Mouse (Mus musculus) heart, adult 11 months (tissue): ENCODE measurements around the gene Rtl5.
"Not testable (repeated sequence)": the region's sequence is repeated elsewhere in the genome, so short reads cannot be mapped to it uniquely, and the experiment has no call there.

Source experiments
- DNase-seq: peaks from one replicate; pipeline ENCODE4 v3.0.0; 2022

Gene Rtl5

DNA sequence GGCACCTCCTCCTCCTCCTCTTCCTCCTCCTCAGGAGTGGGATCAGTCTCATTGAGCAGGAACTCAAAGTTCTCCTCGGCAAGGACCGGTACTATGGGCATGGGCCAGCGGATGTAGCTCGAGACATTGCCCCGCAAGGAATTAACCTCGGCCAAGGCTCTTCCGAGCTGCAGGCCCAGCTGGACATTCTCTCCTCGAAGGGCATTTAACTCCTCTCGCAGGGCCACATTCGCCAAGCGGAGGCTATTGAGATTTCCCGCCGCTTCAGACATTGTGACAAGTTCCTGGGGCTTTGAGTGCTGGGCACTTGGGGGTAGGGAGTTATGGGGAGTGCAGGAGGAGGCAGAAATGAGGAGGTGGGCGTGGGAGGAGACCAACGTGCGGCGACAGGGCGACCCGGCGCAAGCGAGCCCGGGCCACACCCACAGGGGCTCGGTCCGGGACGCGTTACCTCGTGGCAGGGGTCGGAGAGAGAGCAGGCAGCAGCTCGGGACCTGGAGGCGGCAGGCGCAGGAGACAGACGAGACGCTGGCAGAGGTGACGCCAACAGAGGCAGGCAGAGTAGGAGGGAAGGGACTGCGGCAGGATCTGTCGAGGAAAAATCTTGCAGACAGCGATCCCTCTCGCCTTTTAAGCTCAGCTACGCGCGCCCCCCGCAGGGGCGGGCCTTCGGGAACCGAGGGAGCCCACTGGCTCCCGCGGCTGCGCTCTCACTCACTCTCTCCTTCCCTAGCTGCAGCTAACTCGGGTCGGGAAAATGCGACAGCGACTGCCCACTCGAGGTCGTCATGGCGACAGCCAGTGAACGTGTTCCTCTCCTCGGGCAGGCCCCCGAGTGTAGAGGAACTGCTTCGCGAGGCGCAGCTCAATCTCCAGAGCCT is at the start of gene Rtl5:
Rtl5 (minus strand) TSS at position 714 of the 881 bp plus-strand sequence.
- DNase-seq, result peak; percentile 99

DNA sequence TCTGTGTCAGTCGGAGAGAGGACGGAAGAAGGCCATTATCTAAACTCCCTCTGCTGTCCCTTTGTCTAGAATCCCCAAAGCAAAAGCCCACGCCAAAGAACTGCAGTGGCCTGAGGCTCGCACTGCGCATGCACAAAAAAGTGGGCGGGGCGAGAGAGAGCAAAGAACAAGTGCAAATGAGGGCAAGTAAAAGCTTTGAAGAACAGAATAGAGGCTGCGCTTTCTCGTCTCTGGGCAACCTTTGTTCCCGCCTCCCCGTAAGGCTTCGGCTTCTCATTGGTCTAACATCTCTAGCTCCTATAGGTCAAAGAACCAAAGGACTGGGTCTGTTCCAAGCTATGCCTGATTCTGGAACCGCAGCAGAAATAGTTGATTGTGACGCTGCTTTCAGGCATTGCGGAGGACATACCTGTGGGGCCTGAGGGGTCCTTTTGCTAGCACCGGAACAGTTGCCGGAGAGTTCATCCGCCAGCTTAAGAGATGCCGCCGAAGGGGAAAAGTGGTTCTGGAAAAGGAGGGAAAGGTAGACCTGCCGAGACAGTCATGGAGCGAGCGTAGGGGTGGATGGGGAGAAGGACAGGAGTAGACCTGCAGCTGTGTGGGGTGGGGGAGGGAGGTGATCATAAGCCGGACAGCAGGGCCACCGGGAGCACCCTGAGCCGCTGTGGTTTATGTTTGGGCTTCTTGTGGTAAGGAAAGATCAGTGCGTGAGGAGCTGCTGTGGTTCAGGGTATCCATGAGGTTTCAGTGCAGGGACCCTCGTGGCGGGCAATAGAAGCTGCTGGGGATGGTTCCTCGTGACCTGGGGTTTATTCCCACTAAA is 48.1 kb upstream of the Rtl5 start, which contains the start of gene Pin4:
Pin4 (plus strand) TSS at position 406 of the 823 bp plus-strand sequence.
- peak; percentile 100 for DNase-seq

GRCm38 (mm10) chrX:102115676-102116075 is 44.6 kb upstream of the Rtl5 start:
- peak; percentile 41 for DNase-seq

DNA sequence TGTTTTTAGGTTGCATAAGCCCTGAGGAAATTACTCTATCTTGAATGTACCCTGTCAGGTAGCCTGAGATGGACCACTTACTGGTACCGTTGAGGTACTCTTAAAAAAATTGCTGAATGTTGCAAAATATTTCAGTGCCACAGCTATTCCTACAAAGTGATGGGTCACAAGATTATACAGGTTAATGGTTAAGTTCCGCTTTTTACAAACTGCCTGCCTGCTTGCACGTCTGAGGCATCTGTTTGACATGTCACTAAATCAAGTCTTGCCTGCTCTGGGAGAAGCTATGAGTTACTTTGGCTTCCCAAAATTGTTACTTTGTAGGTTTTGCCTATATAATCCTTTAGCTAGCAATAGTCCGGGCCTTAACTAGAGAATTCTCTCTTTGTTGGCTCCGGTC is 38.2 kb upstream of the Rtl5 start:
- DNase-seq, result not testable (repeated sequence)

- DNase-seq, result peak; percentile 4
Measured at GRCm38 (mm10) chrX:102103830-102104229, 32.7 kb upstream of the Rtl5 start.

DNA sequence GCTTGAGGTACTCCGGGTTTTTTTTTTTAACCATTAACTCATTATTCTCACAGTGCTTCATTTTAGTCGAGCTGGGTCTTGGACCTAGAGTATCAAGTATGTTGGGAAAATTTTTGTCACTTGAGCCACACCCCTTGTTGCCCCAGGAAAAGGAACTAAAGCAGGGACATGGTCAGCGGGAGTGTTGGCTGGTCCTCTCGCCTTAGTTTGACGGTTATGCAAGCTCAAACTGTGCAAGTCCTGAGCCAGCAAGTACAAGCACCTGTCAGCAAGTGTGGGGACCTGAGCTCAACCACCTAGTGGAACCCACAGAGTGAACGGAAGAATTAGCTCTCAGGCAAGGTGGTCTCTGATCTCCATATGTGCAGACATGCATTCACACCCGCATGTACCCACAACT is 30.8 kb upstream of the Rtl5 start:
- DNase-seq, result peak; percentile 55

GRCm38 (mm10) chrX:102094381-102094904 is 23.3 kb upstream of the Rtl5 start:
- DNase-seq, result peak; percentile 16

DNA sequence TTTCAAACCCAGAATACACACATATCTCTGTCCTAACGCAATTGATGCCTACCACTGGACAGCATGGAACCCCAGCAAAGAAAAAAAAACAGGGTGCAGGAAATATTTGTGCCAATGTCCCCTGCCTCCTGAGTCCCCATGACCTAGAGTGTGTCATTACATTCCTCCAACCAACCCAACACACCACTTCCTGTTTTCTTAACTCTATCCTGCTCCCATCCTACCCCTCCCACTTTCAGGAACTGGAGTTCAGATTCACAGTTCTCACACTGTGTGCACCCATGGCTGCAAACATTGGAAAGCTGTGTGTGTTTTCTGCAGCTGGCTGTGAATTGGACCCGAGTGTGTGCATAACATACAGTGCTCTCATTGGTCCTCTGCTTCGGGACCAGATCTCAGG is 19.5 kb upstream of the Rtl5 start:
- peak; percentile 57 for DNase-seq

DNA sequence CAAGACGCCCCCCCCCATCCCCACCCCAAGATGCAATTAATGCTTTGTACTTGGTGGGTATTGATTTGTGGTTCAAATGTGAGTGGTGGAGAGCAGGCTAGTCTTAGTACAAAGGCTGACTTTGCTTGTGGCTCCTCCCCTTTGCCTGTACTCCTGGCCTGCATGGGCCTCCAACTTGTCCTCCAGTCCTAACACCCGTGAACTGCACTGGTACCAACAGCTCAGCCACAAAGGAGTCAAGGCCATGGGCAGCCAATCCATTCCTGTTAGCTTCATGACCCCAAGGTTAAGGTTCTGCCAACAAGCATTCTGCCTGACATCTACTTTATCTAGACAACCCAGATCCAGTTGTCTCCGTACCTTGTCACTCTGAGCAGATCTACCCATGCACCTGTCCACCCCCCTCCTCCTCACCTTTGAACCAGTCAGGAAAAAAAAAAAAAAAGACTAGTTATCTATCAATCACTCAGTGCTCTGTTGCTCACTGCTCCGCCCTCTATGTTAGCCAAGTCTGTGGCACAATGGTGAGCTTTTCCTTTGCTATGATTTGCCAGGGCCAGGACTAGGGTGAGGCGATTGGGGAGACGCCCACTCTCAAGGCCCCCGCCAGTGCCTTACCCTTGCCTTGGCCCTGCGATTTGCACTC is 14.8 kb upstream of the Rtl5 start:
- peak; percentile 27 for DNase-seq

DNA sequence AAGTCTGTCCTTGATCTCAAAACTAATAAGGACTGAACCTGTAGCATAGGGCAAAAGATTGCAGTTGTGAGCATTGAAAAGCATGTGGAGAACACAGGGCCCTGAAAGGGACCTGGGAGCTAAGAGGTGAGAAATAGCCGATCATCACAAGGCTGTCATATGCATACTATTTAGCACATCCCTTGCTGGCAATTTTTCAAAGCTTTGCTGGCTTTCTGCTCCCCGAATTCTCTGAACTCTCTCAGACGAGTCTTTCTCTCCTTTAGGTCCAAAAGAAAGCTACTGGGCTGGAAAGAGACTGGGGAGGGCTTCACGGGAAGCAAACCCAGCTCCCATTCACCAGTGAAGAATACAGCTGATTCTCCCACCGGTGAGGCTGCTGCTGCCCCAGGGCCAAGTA is 11.2 kb upstream of the Rtl5 start:
- no peak for DNase-seq

DNA sequence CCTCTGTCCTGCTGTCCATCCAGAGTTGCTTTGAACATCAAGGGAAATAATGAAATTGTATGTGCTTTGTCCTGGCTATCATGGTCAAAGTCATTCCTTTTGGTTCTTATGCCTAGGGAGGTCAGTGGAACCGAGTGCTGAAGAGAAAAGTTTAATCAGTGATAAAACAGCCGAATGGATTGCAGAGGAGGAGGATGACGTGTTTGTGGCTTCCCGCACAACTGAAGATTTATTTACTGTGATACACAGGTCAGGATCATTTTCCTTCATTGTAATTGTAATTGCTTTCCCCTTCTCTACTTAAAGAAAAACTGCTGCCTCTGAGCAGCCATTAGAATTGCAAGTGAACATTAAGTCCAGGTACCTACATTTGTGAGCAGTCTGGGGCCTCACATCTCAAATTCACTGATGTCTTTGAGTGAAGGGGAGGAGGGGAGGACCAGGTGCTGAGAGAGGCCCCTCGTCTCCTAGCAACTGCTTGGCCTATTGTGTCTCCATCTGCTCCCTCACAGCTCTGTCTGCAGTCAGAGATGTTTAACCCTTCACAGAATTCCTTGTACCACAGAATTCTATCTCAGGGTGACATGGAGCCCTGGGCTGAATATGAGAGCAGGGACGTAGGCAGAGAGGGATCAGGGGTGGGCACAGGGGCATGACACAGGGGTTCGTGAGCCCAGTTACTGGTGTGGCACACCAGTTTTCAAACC is 10.6 kb upstream of the Rtl5 start:
- DNase-seq, result peak; percentile 11

DNA sequence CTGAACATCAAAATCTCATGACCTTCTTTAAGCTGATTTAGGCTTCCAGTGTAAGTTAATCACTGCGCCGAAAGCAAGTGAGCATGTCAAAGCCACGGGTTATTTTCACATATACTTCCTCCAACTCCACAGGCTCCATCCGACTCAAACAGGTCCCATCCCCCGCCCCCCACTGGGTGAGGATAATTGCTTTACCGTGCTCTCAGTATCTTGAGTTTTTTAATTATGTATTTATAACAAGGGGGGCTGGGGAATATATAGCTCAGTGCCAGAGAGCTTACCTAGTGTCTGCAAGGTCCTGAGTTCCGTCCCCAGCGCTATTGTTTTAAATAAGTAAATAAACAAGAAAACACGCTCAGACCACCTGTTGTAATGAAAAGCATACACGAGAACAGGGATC is 10.0 kb upstream of the Rtl5 start:
- DNase-seq, result peak; percentile 33

DNA sequence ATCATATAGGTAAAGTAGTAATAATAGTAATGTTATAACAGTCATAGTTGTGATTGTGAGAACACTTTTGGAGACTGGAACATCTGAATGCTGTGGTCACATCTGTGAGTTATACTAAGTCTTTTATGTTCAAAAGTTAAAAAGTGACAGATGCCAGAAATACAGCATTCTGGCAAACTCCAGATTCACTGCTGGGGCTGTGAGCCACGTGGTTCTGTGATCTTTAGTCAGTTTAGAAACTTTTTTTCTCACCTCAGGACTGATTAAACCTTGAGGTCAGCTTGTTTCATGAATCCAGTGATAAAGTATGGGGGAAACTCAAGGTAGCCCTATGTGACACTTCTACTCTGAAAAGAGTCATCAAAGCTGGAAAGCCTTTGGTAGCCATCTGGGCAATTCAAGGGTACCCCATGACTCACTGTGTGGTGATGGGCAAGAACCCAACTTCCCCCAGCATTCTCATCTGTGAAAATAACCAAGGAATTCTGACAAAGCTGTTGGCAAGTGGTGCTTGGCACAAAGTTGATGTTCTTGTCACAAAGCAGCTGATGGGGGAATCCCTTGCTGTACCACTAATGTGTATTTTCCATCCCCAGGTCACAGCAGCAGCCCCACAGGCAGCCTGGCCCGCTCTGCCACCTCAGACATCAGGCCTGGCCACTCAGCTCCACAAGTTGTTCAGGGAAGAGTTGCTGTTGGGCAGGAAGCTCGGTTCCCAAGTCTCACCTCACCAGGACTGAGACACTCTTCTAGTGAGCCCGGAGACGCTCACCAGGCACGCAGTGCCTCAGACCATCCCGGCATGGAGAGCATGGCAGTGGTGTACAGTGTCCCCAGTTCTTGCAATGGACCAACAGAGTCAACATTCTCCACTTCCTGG is 6.0 kb upstream of the Rtl5 start:
- DNase-seq, result peak; percentile 81

DNA sequence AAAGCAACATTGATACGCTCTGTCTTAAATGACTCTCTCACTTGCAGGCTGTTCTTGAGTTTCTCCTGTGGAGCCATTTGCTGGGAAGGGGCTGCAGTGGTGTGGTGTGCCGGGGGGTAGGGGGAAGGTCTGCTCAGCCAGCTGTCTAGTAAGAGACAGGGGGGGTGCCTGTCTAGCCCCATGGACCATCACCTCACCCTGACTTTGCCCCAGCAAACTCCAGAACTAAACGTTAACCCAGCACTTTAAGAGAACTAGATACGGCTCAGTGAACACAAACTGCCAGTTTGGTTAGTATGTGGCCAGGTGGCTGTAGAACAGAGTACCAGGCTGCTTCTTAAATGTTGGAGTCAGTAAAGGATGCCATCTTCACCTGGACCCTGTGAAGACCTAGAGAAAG is 4.1 kb upstream of the Rtl5 start:
- DNase-seq, result no peak

GRCm38 (mm10) chrX:102074435-102074834 is 3.3 kb upstream of the Rtl5 start:
- DNase-seq, result peak; percentile 74

GRCm38 (mm10) chrX:102073605-102074325 is 2.7 kb upstream of the Rtl5 start:
- DNase-seq, result peak; percentile 55

- DNase-seq, result no peak
Measured at GRCm38 (mm10) chrX:102071517-102071916, 413 bp upstream of the Rtl5 start.

GRCm38 (mm10) chrX:102068811-102069540 is 2.1 kb downstream of the Rtl5 start:
- DNase-seq, result peak; percentile 61

GRCm38 (mm10) chrX:102067118-102067517 is 4.0 kb downstream of the Rtl5 start:
- peak; percentile 24 for DNase-seq

- DNase-seq, result peak; percentile 94
Measured at GRCm38 (mm10) chrX:102066134-102066533, 5.0 kb downstream of the Rtl5 start.
